Mouse (Mus musculus) G1E (cell line): ENCODE data around the gene Dytn.

Source experiments
- CTCF ChIP-seq: IDR thresholded peaks from 2 replicates; pipeline ENCODE4 v1.5.1; 2012; ENCODE audit warnings: low read depth, low read length, inconsistent platforms, mixed read lengths
- GATA1 ChIP-seq: IDR thresholded peaks from 2 replicates; pipeline ENCODE4 v1.6.1; 2012; ENCODE audit warnings: borderline replicate concordance, low read length, inconsistent platforms, mixed read lengths
- GATA2 ChIP-seq: IDR thresholded peaks from 2 replicates; pipeline ENCODE4 v1.6.1; 2012; ENCODE audit warnings: low read depth, low read length, inconsistent platforms, borderline replicate concordance

- TF ChIP-seq CTCF = no peak
- TF ChIP-seq GATA2 = no peak
- no peak for TF ChIP-seq GATA1
Measured at GRCm38 (mm10) chr1:63696861-63697260, 10.1 kb upstream of the Dytn start.
